Mouse (Mus musculus): ENCODE data around the gene Hbb-bt.
"Not testable (repeated sequence)": the region's sequence is repeated elsewhere in the genome, so short reads cannot be mapped to it uniquely, and the experiment has no call there.

Hbb-bt gene

DNA sequence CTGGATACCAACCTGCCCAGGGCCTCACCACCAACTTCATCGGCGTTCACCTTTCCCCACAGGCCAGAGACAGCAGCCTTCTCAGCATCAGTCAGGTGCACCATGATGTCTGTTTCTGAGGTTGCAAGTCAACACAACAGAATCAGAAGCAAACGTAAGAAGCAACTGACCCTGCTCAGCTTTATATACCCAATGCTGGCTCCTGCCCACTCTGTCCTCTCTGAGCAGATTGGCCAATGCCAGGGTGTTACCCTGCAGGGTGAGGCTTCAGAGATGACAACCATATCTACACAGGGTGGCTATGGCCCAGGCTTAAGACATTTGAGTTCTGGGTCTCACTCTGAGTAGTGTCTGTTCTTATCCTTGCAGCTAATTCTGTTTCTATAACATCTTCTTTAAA is at the start of gene Hbb-bt:
TSS of gene Hbb-bt (minus strand) at position 231 of the 400 bp plus-strand sequence.
- in situ Hi-C loops (cut with MseI, MboI) = no loop called here

DNA sequence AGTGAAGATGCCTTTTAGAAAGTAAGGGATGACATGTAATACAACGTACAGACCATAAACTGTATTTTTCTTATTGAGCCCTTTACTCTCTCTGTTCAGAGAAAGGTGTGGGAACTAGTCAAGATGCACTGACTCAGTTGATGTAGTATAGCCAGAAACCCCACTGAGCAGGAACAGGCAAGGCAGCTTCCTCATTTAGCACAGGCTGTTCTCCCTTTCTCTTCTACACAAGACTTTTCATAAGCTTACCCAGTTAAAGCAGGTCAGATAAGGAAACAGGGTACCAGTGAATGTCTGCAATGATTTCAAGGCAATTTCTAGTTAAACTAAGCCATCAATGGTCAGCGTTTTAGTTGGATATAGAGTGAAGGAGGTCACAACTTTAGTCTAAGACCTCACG is 47.7 kb upstream of the Hbb-bt start:
- in situ Hi-C loops (cut with MseI, MboI) = no loop called here

- in situ Hi-C loops (cut with MseI, MboI) = no loop called here
Measured at GRCm38 (mm10) chr7:103860855-103861254, 47.1 kb upstream of the Hbb-bt start.

DNA sequence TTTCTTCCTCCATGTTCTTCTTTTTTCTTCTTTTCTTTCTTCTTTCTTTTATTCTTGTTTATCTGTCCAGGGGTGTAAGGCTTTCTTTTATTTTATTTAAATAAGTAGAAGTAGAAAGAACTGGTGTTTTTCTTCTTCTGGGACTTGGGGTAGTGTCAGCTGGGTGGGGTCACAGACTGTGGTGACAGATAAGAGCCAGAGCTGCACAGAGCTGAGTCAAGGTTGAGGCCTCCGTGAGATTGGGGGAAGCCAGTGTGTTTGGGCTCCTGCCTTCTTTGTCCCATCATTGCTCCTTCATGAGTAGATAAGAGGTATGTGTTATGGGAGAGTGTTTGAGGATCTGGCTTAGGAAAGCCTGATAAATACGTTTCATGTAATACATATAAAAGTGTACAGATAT is 45.3 kb upstream of the Hbb-bt start:
- in situ Hi-C loops (cut with MseI, MboI) = no loop called here

DNA sequence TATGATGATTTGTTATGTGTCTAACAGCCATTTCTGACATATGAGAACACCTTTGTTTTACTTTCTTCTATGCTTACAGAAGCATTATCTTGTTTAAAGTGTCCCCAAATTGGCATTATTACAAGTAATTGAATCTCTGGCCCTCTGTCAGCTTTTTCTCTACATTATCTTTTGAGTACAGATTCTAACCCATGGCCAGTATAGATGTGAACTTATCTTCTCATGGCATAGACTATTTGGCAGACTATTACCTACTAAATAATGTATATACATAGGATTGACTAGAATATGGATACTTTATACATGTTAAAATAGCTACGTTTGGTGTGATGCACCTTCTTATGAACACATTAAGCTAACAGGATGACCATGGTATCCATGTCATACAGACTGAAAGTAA is 40.9 kb upstream of the Hbb-bt start:
- in situ Hi-C loops (cut with MseI, MboI) = no loop called here

DNA sequence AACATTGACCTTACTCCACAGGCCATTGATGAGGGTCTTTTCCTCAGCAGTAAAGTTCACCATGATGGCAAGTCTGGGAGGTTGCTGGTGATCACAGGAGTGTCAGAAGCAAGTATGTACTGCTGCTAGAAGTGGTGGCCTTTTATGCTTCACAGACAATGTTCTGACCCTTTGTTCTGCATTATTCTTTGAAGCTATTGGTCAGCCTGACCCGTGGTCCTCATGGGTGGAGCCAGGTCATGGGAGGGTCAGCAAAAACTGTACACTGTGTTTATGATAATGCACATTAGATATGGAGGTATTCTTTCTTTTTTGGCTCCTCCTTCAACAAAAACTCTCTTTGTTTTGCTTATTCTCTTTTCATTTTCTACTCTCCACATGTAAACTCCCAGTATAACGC is 39.3 kb upstream of the Hbb-bt start, which contains the start of gene Hbb-y:
TSS of gene Hbb-y (minus strand) at position 127 of the 400 bp plus-strand sequence.
- in situ Hi-C loops (cut with MseI, MboI) = no loop called here

- in situ Hi-C loops (cut with MseI, MboI) = no loop called here
Measured at GRCm38 (mm10) chr7:103844525-103845325, 30.9 kb upstream of the Hbb-bt start.

DNA sequence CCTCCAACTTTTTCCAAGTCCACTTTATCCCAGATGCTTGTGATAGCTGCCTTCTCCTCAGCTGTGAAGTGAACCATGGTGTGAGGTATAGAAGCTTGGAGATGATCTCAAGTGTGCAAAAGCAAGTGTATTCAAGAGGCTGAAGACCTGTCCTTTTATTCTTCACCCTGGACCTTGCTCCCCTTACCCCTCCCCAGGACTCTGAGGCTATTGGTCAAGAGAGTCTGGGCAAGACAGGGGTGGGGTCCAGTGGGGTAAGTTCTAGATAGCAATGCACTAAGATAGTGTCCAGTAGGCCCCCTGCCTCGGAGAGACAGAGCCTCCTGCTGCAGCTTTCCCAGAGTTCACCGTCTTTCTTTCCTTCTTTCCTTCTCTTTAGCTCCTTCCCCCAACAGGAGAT is 29.2 kb upstream of the Hbb-bt start, which contains the start of gene Hbb-bh1:
TSS of gene Hbb-bh1 (minus strand) at position 131 of the 400 bp plus-strand sequence.
- in situ Hi-C loops (cut with MseI, MboI) = no loop called here

- in situ Hi-C loops (cut with MseI, MboI) = no loop called here
Measured at GRCm38 (mm10) chr7:103840268-103840667, 26.5 kb upstream of the Hbb-bt start, which contains the start of gene Hbb-bh2. Gene Hbb-bh2, minus strand, starts transcription at chr7:103840520.

GRCm38 (mm10) chr7:103827808-103828207 is 14.0 kb upstream of the Hbb-bt start, which contains the start of gene Hbb-bs:
Gene Hbb-bs, minus strand, starts transcription at chr7:103828096.
- in situ Hi-C loops (cut with MseI, MboI) = no loop called here

DNA sequence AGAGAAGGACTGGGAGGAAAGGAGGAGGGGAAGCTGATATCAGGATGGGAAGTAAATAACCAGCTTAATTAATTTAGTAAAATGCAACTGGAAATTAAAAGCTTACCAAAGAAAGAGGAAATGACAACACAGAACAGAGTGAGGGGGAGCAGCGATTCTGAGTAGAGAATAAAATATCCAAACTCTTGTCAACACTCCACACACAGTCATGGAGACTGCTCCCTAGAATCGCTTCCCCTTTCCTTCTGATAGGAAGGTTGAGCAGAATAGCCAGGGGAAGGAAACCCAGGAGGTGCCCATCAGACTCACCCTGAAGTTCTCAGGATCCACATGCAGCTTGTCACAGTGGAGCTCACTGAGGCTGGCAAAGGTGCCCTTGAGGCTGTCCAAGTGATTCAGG is 13.3 kb upstream of the Hbb-bt start:
- in situ Hi-C loops (cut with MseI, MboI) = not testable (repeated sequence)

GRCm38 (mm10) chr7:103826255-103826887 is 12.6 kb upstream of the Hbb-bt start:
- in situ Hi-C loops (cut with MseI, MboI) = no loop called here

DNA sequence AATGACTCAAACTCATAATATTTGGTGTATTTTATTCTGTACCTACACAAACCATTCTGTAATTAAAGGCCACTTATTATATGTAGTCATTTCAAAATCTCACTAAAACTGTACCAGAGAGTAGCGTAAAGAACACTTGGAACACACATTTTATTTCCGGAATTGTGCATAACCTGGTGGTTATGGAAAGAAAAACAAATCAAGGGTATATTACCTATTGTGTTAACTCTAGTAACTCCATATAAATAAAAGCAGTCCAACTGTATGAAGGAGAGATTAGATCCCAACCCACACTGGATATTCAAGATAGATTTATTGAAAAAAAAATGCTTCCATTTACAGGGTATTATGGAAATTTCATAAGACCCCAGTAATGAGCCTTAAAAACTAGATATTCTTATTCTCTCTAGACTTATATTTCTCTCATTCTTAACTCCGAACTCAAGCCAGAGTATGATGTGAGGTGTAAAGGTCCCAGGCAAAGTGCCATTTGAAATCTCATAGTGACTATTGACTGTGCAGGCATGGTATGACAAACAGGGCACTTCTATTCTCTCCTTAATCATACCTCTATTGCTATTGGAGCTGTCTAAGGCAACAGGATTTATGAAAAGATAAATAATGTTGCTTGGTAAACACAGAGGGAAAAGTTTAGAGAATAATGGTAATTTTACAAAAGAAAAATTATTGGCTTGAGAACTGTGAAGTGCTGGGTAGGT is 11.9 kb upstream of the Hbb-bt start:
- in situ Hi-C loops (cut with MseI, MboI) = no loop called here

DNA sequence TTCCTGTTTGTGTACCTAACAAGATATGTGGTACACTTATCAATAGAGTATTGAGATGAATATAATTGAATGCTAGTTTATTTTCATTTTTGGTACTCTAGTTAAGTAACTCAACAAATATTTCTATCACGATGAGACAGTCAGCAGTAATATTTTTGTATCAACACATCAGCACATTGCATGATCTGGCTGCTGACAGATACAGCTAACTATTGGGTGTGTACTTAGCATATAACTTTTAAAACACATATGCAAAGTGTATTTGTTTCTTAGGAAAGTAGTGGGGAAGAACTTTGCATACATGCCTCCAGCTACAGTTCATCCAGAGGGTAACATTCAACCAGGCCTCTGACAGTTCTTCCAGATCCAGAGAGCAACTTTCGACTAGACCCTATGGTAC is 10.8 kb upstream of the Hbb-bt start:
- in situ Hi-C loops (cut with MseI, MboI) = no loop called here

- in situ Hi-C loops (cut with MseI, MboI) = not testable (repeated sequence)
Measured at GRCm38 (mm10) chr7:103815085-103815484, 1.3 kb upstream of the Hbb-bt start.

DNA sequence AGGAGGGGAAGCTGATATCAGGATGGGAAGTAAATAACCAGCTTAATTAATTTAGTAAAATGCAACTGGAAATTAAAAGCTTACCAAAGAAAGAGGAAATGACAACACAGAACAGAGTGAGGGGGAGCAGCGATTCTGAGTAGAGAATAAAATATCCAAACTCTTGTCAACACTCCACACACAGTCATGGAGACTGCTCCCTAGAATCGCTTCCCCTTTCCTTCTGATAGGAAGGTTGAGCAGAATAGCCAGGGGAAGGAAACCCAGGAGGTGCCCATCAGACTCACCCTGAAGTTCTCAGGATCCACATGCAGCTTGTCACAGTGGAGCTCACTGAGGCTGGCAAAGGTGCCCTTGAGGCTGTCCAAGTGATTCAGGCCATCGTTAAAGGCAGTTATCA is 644 bp downstream of the Hbb-bt start:
- in situ Hi-C loops (cut with MseI, MboI) = not testable (repeated sequence)

DNA sequence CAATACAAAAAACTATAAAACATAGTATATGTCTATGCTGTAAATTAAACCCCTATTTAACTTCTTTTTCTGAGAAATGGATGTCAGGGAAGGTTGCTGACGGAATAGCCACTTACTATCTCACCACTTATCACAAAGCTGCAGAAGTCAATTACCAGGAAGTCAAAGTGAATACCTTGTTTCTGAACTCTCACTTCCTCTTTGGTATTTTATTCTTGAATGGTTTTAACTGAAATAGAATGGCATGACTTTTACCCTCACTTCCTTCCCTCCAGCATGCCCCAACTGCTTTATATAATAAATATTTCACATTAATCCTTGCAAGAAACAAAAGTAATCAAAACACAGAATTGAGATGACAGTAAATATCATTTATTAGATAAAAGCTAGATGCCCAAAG is 1.6 kb downstream of the Hbb-bt start:
- in situ Hi-C loops (cut with MseI, MboI) = no loop called here

DNA sequence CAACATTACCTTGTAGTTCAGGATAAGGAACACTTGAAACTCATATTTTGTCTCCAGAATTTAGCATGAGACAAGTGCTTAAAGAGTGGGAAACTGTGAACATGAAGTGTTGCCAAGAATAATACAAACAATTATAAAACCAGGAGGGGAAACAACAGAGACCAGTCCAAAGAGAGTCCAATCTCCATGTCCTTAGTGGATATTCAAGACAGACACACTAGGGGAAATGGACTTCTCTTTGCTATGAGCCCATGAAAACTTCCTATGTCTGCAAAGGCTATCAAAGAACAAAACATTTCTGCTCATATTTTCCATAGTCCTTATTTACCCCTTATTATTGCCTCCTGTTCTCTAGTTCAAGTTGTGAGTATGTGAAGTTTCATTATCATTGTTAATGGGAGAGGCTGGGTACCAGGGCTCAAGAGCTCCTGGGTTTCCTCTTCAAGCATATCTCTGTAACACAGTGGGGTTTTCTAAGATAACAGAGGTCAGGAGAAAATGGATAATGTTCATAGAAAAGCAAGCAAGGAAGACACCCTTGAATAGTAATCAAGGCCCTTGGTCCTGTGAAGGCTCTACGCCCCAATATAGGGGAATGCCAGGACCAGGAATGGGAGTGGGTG is 2.5 kb downstream of the Hbb-bt start:
- in situ Hi-C loops (cut with MseI, MboI) = no loop called here

GRCm38 (mm10) chr7:103810746-103811145 is 3.0 kb downstream of the Hbb-bt start:
- in situ Hi-C loops (cut with MseI, MboI) = no loop called here

- in situ Hi-C loops (cut with MseI, MboI) = no loop called here
Measured at GRCm38 (mm10) chr7:103810296-103810695, 3.5 kb downstream of the Hbb-bt start.

GRCm38 (mm10) chr7:103809801-103810155 is 4.0 kb downstream of the Hbb-bt start:
- in situ Hi-C loops (cut with MseI, MboI) = no loop called here
